Mouse (Mus musculus) midbrain, embryonic 14.5 days (tissue): Measurements from ENCODE around the gene Cdk19. TPM values are rescaled to one million over a fixed set of nuclear protein-coding genes. Genes with fewer than 3 reads are reported as not detected.

Source experiments
- ATAC-seq: fragments of 200-750 bp; cut with Nextera tagmentation; 2 replicates; pipeline ENCODE4 v1.8.0; 2017; ENCODE audit warnings: moderate number of reproducible peaks, moderate library complexity; ENCODE audit not compliant: low FRiP score, low TSS enrichment
- DNase-seq: peaks from one replicate; pipeline ENCODE4 v3.0.0-alpha.2; 2015
- H3K27ac ChIP-seq: fragments of 300-500 bp; sonication (generic); replicated peaks from 2 replicates; pipeline ENCODE4 v1.5.1; 2014; ENCODE audit warnings: mild to moderate bottlenecking, low read depth, low read length, moderate library complexity
- H3K27me3 ChIP-seq: fragments of 300-500 bp; sonication (generic); 2 replicates; pipeline ENCODE4 v1.6.1; 2014; ENCODE audit warnings: low read length, control low read depth, mixed read lengths; ENCODE audit not compliant: control insufficient read depth, insufficient read depth
- H3K36me3 ChIP-seq: fragments of 300-500 bp; sonication (generic); 2 replicates; pipeline ENCODE4 v1.6.1; 2014; ENCODE audit warnings: low read length, control low read depth; ENCODE audit not compliant: control insufficient read depth, insufficient read depth
- H3K4me1 ChIP-seq: fragments of 300-500 bp; sonication (generic); 2 replicates; pipeline ENCODE4 v1.6.1; 2014; ENCODE audit warnings: mild to moderate bottlenecking, antibody characterized with exemption, low read length, control low read depth; ENCODE audit not compliant: control insufficient read depth, insufficient read depth
- H3K4me2 ChIP-seq: fragments of 300-500 bp; sonication (generic); 2 replicates; pipeline ENCODE4 v1.6.1; 2014; ENCODE audit warnings: mild to moderate bottlenecking, low read length, moderate library complexity
- H3K4me3 ChIP-seq: fragments of 300-500 bp; sonication (generic); replicated peaks from 2 replicates; pipeline ENCODE4 v1.5.1; 2014; ENCODE audit warnings: low read depth, low read length
- H3K9ac ChIP-seq: fragments of 300-500 bp; sonication (generic); replicated peaks from 2 replicates; pipeline ENCODE4 v1.6.1; 2014; ENCODE audit warnings: mild to moderate bottlenecking, low read length, moderate library complexity
- H3K9me3 ChIP-seq: fragments of 300-500 bp; sonication (generic); 2 replicates; pipeline ENCODE4 v1.6.1; 2016; ENCODE audit warnings: low read length, control low read depth, mixed read lengths; ENCODE audit not compliant: control insufficient read depth
- WGBS: fragments of 180-500 bp; shearing (Covaris S2); extraction: QIAGEN DNeasy Blood & Tissue Kit; methylation state at CpG from one replicate; pipeline ENCODE4 v1.1.7; 2014; 5-methylcytosine and 5-hydroxymethylcytosine counted together
- polyA plus RNA-seq: library from polyadenylated mRNA; unstranded; fragments of >200 nt; fragmentation: Nextera tagmentation; extraction: Ambion mirVana; gene quantifications from 2 replicates; pipeline ENCODE4 v1.2.1, GENCODE M21; 2014

The Cdk19 gene
- polyA plus RNA-seq, 1 experiment from 2014 or later, result 13.1 TPM

DNA sequence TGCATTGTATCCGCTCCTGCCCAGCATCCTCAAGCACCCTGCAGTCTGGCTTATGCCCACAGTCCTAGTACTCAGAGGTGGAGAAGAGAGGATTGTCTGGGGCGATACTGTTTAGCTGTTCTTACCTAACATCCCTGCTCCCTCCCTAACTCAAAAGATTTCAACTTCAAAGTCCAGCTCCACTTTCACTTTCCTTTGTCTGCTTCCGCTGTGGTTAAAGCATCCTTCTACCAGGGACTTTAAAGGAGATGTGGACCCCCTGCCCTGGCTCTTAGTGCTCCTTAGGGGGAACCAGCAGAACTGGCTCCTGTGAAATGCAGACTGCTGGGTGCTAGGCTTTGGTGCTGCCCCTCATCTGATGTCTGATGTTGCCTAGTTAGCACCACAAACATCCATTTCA is 122.9 kb downstream of the Cdk19 start:
- DNase-seq, result no peak
- WGBS, result 45% methylated on average over 3 of the region's 3 CpGs

GRCm38 (mm10) chr10:40467174-40467911 is 128.0 kb downstream of the Cdk19 start:
- no peak overlapping the region for H3K9ac ChIP-seq
- H3K4me2 ChIP-seq, result no peak overlapping the region
- no peaks in the 10 kb centered on the region for H3K4me1 ChIP-seq
- 81% methylated on average over 8 of the region's 8 CpGs for WGBS
- no peaks in the 10 kb centered on the region for H3K9me3 ChIP-seq
- peaks cover 16% of the 10 kb centered on the region; the same call in 1 of the 2 replicates for H3K36me3 ChIP-seq
- no peak overlapping the region for H3K4me3 ChIP-seq
- no peaks in the 10 kb centered on the region for H3K27me3 ChIP-seq
- DNase-seq (no peak), ATAC-seq (no peak)
- H3K27ac ChIP-seq, result no peak overlapping the region

More for the DNA sequence above, 122.9 kb downstream of the Cdk19 start:
- H3K4me1 ChIP-seq, result no peaks in the 10 kb centered on the region
- no peak overlapping the region for H3K4me2 ChIP-seq
- no peak overlapping the region for H3K9ac ChIP-seq
- no peak overlapping the region for H3K27ac ChIP-seq
- no peaks in the 10 kb centered on the region for H3K9me3 ChIP-seq
- no peaks in the 10 kb centered on the region for H3K27me3 ChIP-seq
- H3K36me3 ChIP-seq, result 0 out of 2 replicates have a peak, but pooled peaks cover 4% of the 10 kb centered on the region
- H3K4me3 ChIP-seq, result no peak overlapping the region
- no peak for ATAC-seq

- H3K9ac ChIP-seq, result no peak overlapping the region
- 92% methylated on average over 1 of the region's 1 CpGs for WGBS
- DNase-seq (no peak), ATAC-seq (no peak)
- H3K4me2 ChIP-seq, result no peak overlapping the region
- H3K27me3 ChIP-seq, result no peaks in the 10 kb centered on the region
- H3K4me1 ChIP-seq, result no peaks in the 10 kb centered on the region
- no peak overlapping the region for H3K27ac ChIP-seq
- H3K36me3 ChIP-seq, result peaks cover 21% of the 10 kb centered on the region; the same call in 1 of the 2 replicates
- no peaks in the 10 kb centered on the region for H3K9me3 ChIP-seq
- H3K4me3 ChIP-seq, result no peak overlapping the region
Measured at GRCm38 (mm10) chr10:40467912-40468254, 128.5 kb downstream of the Cdk19 start.

- 93% methylated on average over 2 of the region's 2 CpGs for WGBS
- H3K36me3 ChIP-seq, result peaks cover 21% of the 10 kb centered on the region; the same call in 1 of the 2 replicates
- H3K27ac ChIP-seq, result no peak overlapping the region
- no peak for ATAC-seq
- no peak overlapping the region for H3K4me2 ChIP-seq
- no peak for DNase-seq
- H3K9ac ChIP-seq, result no peak overlapping the region
- no peak overlapping the region for H3K4me3 ChIP-seq
- H3K27me3 ChIP-seq, result no peaks in the 10 kb centered on the region
- H3K9me3 ChIP-seq, result no peaks in the 10 kb centered on the region
- no peaks in the 10 kb centered on the region for H3K4me1 ChIP-seq
Measured at GRCm38 (mm10) chr10:40469145-40469544, 129.8 kb downstream of the Cdk19 start.

DNA sequence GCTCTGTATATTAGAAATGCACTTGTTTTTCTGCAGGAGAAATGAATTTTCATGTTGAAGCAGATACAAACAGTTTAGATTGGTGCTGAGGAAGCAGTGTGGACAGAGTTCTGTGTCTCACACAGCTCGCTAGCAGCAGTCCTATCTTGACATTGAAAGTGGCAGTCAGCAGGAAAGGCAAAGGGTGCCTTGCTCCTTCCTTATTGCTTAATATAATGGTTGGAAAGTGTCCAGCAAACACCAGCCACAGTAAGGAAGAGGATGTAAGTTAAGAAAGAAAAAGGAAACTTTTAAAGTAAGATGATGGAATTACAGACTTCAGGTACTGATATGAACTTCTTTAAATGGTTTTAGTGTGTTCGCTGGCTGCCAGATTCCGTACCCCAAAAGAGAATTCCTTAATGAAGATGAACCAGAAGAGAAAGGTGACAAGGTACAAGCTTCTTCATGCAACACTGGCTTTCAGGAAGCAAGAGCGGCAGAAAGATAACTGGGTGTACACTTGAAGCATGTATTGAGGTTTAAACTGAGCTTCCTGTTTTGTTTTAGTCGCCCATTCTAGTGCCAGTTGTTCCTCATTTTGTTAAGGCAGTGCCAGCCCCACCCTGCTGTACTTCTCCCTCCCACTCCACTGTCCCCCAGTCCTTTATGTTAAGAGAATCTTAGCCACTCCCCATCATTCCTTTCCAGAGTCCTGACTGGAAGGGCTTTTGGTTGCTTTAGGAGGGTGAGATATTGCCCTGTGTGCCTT is 137.3 kb downstream of the Cdk19 start:
- Histone ChIP-seq H3K27me3 (no peaks in the 10 kb centered on the region), H3K4me2 (no peak overlapping the region), H3K9me3 (no peaks in the 10 kb centered on the region), H3K4me3 (no peak overlapping the region), H3K27ac (no peak overlapping the region), H3K9ac (no peak overlapping the region), H3K36me3 (peaks cover 62% of the 10 kb centered on the region), H3K4me1 (no peaks in the 10 kb centered on the region)
- WGBS, result 90% methylated on average over 5 of the region's 5 CpGs
- DNase-seq (no peak), ATAC-seq (no peak)

GRCm38 (mm10) chr10:40477426-40478075 is 138.2 kb downstream of the Cdk19 start:
- no peaks in the 10 kb centered on the region for H3K9me3 ChIP-seq
- H3K4me2 ChIP-seq, result no peak overlapping the region
- no peak for DNase-seq
- no peaks in the 10 kb centered on the region for H3K27me3 ChIP-seq
- no peak for ATAC-seq
- 94% methylated on average over 18 of the region's 18 CpGs for WGBS
- no peak overlapping the region for H3K4me3 ChIP-seq
- no peak overlapping the region for H3K9ac ChIP-seq
- peaks cover 58% of the 10 kb centered on the region for H3K36me3 ChIP-seq
- H3K27ac ChIP-seq, result no peak overlapping the region
- H3K4me1 ChIP-seq, result no peaks in the 10 kb centered on the region

- H3K27ac ChIP-seq, result no peak overlapping the region
- no peak overlapping the region for H3K4me3 ChIP-seq
- no peaks in the 10 kb centered on the region for H3K9me3 ChIP-seq
- peaks cover 54% of the 10 kb centered on the region for H3K36me3 ChIP-seq
- no peaks in the 10 kb centered on the region for H3K27me3 ChIP-seq
- no peaks in the 10 kb centered on the region for H3K4me1 ChIP-seq
- 89% methylated on average over 3 of the region's 3 CpGs for WGBS
- no peak for DNase-seq
- H3K4me2 ChIP-seq, result no peak overlapping the region
- no peak for ATAC-seq
- no peak overlapping the region for H3K9ac ChIP-seq
Measured at GRCm38 (mm10) chr10:40478626-40479025, 139.3 kb downstream of the Cdk19 start.

DNA sequence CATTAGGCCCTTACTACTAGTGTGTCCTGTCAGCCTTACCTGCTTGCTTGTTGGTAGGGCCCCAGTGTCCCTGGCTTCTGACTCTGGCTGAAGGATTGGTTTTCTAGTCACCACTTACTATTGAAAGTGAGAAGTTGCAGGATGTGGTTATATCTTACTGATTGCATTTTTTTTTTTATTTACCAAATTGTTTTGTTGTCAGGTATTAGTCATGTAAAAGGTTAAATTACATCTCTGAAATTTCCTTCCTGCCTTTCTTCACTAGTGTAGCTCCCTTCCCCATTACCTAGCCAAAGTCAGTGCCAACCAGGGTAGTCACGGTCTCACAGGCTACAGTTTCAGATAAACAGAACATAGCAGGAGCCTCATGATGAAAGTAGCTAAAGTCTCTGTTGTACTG is 139.9 kb downstream of the Cdk19 start:
- no peak for DNase-seq
- 94% methylated on average over 1 of the region's 1 CpGs for WGBS
- no peak overlapping the region for H3K4me2 ChIP-seq
- no peak overlapping the region for H3K27ac ChIP-seq
- H3K36me3 ChIP-seq, result peaks cover 54% of the 10 kb centered on the region
- no peaks in the 10 kb centered on the region for H3K4me1 ChIP-seq
- no peak for ATAC-seq
- H3K9me3 ChIP-seq, result no peaks in the 10 kb centered on the region
- no peak overlapping the region for H3K9ac ChIP-seq
- no peak overlapping the region for H3K4me3 ChIP-seq
- no peaks in the 10 kb centered on the region for H3K27me3 ChIP-seq
